Mouse (Mus musculus) cortical plate, adult 2 months (tissue): ENCODE data around the gene Nckap5l. TPM values are rescaled to one million over a fixed set of nuclear protein-coding genes. Genes with fewer than 3 reads are reported as not detected.

Source experiments
- H3K27ac ChIP-seq: fragments of 200-500 bp; 2 replicates; pipeline ENCODE4 v1.5.1; 2012; ENCODE audit warnings: low read length, control low read depth, inconsistent platforms; ENCODE audit not compliant: insufficient read depth
- H3K4me1 ChIP-seq: fragments of 200-500 bp; 2 replicates; pipeline ENCODE4 v1.6.1; 2011; ENCODE audit warnings: low read length; ENCODE audit not compliant: control insufficient read depth, insufficient read depth
- H3K4me3 ChIP-seq: fragments of 200-500 bp; 2 replicates; pipeline ENCODE4 v1.5.1; 2011; ENCODE audit warnings: mild to moderate bottlenecking, low read length, control low read depth; ENCODE audit not compliant: insufficient read depth
- CTCF ChIP-seq: fragments of 200-500 bp; IDR thresholded peaks from 2 replicates; pipeline ENCODE4 v1.5.1; 2011; ENCODE audit warnings: mild to moderate bottlenecking, control low read depth, low read length; ENCODE audit not compliant: insufficient read depth; ENCODE audit errors: extremely low read depth
- POLR2A ChIP-seq: fragments of 200-500 bp; IDR thresholded peaks from 2 replicates; pipeline ENCODE4 v1.6.1; 2011; ENCODE audit warnings: mild to moderate bottlenecking, low read length, control low read depth; ENCODE audit not compliant: insufficient read depth; ENCODE audit errors: extremely low read depth
- polyA plus RNA-seq: library from polyadenylated mRNA; depleted of rRNA; stranded (reverse); fragments of >200 nt; gene quantifications from 2 replicates; pipeline ENCODE4 v1.2.3, GENCODE M21; 2012

Gene Nckap5l
- polyA plus RNA-seq, 1 experiment, result 11.9 TPM

DNA sequence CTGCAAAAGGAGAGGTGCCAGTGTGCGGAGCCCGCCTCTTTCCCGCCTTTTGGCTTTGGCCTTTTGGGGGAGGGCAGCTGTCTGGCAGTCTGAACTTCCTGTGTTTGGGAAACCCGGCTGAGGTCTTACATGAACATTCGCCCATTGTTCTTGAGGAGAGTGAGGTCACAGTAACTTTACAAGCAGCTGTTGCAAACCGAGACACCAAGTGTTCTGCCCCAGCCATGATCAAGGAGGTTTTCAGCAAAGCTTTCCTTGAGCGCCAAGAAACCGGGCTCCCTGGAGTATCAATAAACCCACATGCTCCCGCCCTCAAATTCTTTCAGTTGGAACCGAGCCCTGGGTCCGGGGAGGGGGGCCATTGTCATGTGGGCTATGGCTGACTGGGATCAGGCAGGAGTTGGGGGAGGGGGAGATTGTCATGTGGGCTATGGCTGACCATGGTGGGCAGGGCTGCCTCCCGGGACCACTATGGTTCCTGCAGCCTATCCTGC is 37.0 kb downstream of the Nckap5l start:
- Histone ChIP-seq H3K4me3 (no peak overlapping the region), H3K27ac (no peak overlapping the region), H3K4me1 (no peaks in the 10 kb centered on the region; the same call in 1 of the 2 replicates)
- no peak for TF ChIP-seq CTCF

- no peaks in the 10 kb centered on the region; the same call in 1 of the 2 replicates for H3K4me1 ChIP-seq
- no peak overlapping the region for H3K4me3 ChIP-seq
- H3K27ac ChIP-seq, result no peak overlapping the region
- TF ChIP-seq POLR2A (no peak), CTCF (no peak)
Observed at GRCm38 (mm10) chr15:99420101-99420500, 37.4 kb downstream of the Nckap5l start.

- H3K4me3 ChIP-seq, result no peak overlapping the region
- TF ChIP-seq CTCF (no peak), POLR2A (no peak)
- no peaks in the 10 kb centered on the region; the same call in 1 of the 2 replicates for H3K4me1 ChIP-seq
- no peak overlapping the region for H3K27ac ChIP-seq
Observed at GRCm38 (mm10) chr15:99417692-99418271, 39.8 kb downstream of the Nckap5l start.

DNA sequence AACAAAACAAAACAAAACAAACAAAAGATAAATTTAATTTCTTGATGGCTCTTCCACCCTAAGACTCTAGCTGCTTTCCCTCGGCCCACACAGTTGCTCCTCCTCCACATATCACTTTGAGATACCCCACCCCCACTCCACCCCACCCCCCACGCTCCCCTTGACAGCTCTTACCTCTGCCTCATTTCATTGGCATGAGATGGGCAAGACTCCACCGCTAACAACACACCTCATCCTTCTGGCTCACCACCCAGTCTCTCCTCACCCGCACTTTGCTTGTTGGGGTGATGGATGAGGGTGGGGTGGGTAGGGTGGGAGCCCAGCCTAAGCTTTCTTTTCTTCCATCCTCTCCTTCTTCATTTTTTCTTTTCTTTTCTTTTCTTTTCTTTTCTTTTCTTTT is 40.6 kb downstream of the Nckap5l start:
- TF ChIP-seq CTCF, result no peak
- TF ChIP-seq POLR2A, result no peak
- Histone ChIP-seq H3K4me1 (no peaks in the 10 kb centered on the region; the same call in 1 of the 2 replicates), H3K27ac (no peak overlapping the region), H3K4me3 (no peak overlapping the region)

DNA sequence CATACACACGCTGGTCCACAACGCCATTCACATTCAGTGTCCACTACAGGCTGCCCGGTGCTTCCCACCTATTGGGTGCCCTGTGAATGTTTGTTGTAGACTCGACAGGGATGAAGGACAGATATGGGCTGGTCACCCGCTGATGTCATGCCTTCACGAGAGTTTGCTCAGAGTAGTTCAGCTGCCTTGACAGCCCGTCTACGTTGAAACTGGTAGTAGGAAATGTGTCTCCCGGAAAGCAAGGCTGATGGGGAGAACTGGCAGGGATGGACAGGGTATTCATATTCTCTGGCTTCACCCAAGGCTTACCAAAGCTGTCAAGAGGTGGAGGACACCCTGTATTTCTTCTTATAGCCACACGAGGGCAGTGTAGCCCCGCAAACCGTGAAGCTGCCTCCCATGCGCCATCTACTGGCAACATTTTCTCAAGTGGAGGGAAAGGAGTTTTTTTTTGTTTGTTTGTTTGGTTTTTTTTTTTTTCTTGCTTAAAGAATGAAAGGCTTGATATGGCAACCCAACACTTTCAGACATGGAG is 41.1 kb downstream of the Nckap5l start:
- TF ChIP-seq POLR2A (no peak), CTCF (peak; percentile 100)
- H3K27ac ChIP-seq, result no peak overlapping the region
- H3K4me1 ChIP-seq, result no peaks in the 10 kb centered on the region; the same call in 1 of the 2 replicates
- no peak overlapping the region for H3K4me3 ChIP-seq

- TF ChIP-seq CTCF (peak; percentile 34; the same call in 1 of the 2 replicates), POLR2A (no peak)
- Histone ChIP-seq H3K4me1 (no peaks in the 10 kb centered on the region; the same call in 1 of the 2 replicates), H3K4me3 (no peak overlapping the region), H3K27ac (no peak overlapping the region)
Observed at GRCm38 (mm10) chr15:99415793-99416192, 41.8 kb downstream of the Nckap5l start.

- H3K27ac ChIP-seq, result 0 out of 2 replicates have a peak overlapping the region, but pooled peaks have one; percentile 13
- no peaks in the 10 kb centered on the region; the same call in 1 of the 2 replicates for H3K4me1 ChIP-seq
- no peak overlapping the region for H3K4me3 ChIP-seq
- TF ChIP-seq CTCF (no peak), POLR2A (0 out of 2 replicates have a peak, but pooled peaks have one; percentile 7)
Observed at GRCm38 (mm10) chr15:99411747-99412146, 45.8 kb downstream of the Nckap5l start.

- no peaks in the 10 kb centered on the region for H3K4me1 ChIP-seq
- TF ChIP-seq CTCF (no peak), POLR2A (no peak)
- no peak overlapping the region for H3K4me3 ChIP-seq
- no peak overlapping the region for H3K27ac ChIP-seq
Observed at GRCm38 (mm10) chr15:99408845-99409244, 48.7 kb downstream of the Nckap5l start.

DNA sequence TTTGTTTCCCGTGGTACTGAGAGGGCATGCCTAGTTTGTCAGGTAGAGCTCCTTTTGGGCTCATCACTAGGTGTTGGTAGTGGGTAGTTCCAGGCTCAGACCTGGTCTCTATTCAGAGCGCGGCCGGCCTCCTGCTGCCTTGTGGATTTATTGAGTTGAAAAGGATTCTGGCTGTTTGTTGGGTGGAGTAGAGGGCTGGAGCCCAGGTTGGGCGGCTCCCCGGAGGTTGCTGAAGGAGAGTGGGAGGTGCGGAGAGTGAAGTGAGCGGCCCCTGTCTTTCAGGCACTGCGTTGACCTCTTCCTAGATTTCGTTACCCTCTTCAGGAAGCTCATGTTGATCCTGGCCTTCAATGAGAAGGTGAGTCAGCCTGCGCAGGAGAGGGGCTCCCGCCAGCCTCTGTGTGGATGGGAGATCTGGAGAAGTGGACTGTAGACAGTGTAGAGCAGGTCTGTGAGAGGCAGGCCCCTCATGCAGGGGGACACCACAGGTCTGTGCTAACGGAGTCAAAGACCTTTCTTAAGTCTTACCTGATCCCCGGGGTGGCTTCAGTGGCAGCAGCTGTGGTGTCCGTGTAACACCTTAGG is 50.5 kb downstream of the Nckap5l start:
- Histone ChIP-seq H3K4me1 (no peaks in the 10 kb centered on the region), H3K27ac (no peak overlapping the region), H3K4me3 (no peak overlapping the region)
- TF ChIP-seq POLR2A, result no peak
- TF ChIP-seq CTCF, result no peak

DNA sequence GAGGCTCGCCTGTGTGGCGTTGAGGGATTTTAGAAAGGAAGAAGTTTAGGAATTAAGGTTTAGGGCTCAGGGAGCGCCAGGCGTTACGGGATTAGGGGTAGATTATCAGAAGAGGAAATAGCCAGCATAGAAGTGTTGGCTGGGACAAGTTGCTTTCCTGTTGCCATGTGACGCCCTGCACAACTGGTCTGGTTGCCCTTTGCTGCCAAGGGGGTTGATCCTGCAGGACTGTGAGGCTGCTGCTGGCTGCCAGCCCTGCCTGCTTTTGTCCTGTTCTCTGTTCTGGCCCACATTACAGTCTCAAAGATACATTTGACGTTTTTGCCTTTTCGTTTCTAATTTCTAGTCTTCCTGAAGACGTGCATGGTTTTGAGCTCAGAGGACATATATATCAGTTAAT is 52.4 kb downstream of the Nckap5l start:
- TF ChIP-seq CTCF, result no peak
- TF ChIP-seq POLR2A, result no peak
- H3K4me1 ChIP-seq, result no peaks in the 10 kb centered on the region
- no peak overlapping the region for H3K27ac ChIP-seq
- no peak overlapping the region for H3K4me3 ChIP-seq
